Mouse (Mus musculus): ENCODE results near the gene Chpf.
A peak's percentile ranks its signal among the peaks of the same experiment; 100 is the strongest.

Gene Chpf

GRCm38 (mm10) chr1:75478916-75479634, at the start of gene Chpf, which contains the start of gene Tmem198:
TSS of gene Chpf (minus strand) at chr1:75479307.
TSS of gene Tmem198 (plus strand) at chr1:75479532.
- DNase-seq, result peak; percentile 97

- DNase-seq, result no peak
Observed at GRCm38 (mm10) chr1:75524679-75525078, 45.6 kb upstream of the Chpf start.

GRCm38 (mm10) chr1:75521321-75522031, 42.4 kb upstream of the Chpf start, which contains the start of gene Stk11ip:
TSS of gene Stk11ip (plus strand) at chr1:75521529.
- peak; percentile 89 to 90 for DNase-seq

DNA sequence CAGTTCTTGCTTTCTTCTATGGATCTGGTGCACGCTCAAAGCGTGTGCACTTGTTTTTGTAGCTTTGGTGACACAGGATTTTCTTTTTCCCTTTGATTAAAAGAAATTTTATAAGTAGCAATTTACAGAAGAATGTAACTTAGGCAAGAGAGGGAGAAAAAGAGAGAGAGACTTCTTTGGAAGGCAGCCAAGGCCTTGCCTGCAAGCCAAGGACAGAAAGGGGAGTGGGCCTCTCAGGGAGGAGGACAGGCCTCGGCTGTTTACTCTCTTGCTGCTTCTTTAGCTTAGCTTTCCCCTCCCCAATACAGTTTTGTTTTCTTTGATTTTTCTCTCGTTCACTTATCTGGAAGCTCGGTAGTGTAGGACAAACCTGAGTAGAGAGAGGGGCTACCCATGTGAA, 40.5 kb upstream of the Chpf start:
- no peak for DNase-seq

- DNase-seq, result no peak
Observed at GRCm38 (mm10) chr1:75518427-75518826, 39.3 kb upstream of the Chpf start.

GRCm38 (mm10) chr1:75517984-75518383, 38.9 kb upstream of the Chpf start:
- DNase-seq, result no peak

GRCm38 (mm10) chr1:75516703-75517380, 37.7 kb upstream of the Chpf start:
- no peak for DNase-seq

- DNase-seq, result no peak
Observed at GRCm38 (mm10) chr1:75512550-75512949, 33.4 kb upstream of the Chpf start.

DNA sequence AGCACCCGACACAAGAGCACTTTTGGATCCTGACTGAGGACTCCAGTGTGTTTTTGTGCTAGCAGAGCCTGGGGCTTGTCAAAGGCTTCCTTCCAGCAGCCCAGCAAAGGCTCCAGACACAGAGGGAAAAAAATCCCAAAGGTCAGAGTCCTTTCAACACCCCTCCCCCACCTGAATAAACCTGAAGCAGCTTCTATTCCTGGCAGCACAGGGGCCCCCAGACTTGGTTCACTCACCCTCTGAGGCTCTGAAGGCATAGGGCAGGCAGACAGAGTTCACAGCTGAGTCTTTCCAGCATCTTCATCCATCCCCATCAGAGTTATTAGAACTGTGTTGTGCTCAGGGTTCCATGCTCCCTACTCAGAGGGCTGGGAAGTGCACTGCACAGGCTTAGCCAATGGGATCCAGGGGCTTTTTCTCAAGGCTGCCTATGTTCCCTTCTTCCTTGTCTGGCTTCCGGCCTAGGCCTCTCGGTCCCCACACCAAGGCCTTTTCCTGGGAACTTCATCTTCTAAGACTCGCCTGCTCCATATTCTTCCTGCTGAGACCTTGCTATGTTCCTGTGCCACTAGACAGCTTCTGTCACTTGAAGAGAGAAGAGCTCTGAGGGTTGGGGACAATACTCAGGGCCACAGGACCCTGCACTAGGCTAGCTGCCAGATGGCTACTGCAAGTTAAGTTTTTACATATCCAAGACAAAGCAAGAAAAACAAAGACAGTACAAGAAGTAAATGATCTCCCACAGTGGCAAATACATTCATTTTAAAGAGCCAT, 32.5 kb upstream of the Chpf start:
- DNase-seq, result no peak

- DNase-seq, result no peak
Observed at GRCm38 (mm10) chr1:75510154-75510553, 31.0 kb upstream of the Chpf start.

DNA sequence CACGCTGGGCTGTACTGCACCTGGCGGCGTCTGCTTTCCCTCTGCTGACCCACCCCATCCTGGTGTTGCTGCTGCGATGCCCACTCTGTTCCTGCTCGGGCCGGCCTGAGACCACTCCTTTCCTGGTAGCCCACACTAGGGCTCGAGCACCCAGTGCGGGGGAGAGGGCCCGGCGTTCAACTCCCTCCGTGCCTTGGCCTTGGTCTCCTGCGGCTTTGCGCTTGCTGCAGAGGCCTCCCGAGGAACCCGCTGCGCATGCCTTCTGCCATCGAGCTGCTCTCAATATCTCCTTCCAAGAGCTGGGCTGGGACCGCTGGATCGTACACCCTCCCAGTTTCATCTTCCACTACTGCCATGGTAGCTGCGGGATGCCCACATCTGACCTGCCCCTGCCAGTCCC, 30.5 kb upstream of the Chpf start:
- DNase-seq, result no peak

DNA sequence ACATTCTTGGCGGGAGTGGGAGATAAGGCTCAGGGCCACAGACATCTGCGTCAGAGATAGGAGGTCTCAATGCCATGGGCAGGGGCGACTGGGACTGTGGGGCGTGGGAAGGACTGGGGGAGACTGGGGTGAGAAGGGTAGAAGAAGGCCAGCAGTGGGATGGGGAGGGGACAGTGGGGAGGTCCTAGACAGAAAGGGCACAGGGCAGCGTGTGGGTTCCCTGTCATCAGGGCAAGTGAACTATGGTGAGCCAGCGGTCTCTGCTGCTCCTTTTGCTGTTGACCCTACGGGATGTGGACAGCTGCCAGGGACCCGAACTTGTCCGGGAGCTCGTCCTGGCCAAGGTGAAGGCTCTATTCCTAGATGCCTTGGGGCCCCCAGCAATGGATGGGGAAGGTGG, 27.9 kb upstream of the Chpf start, which contains the start of gene Inha:
Inha (plus strand) TSS at position 72 of the 400 bp plus-strand sequence.
- DNase-seq, result no peak

GRCm38 (mm10) chr1:75505956-75506831, 27.1 kb upstream of the Chpf start, which contains the start of gene Obsl1:
TSS of gene Obsl1 (minus strand) at chr1:75506452.
- DNase-seq, result peak; percentile 18 to 44

DNA sequence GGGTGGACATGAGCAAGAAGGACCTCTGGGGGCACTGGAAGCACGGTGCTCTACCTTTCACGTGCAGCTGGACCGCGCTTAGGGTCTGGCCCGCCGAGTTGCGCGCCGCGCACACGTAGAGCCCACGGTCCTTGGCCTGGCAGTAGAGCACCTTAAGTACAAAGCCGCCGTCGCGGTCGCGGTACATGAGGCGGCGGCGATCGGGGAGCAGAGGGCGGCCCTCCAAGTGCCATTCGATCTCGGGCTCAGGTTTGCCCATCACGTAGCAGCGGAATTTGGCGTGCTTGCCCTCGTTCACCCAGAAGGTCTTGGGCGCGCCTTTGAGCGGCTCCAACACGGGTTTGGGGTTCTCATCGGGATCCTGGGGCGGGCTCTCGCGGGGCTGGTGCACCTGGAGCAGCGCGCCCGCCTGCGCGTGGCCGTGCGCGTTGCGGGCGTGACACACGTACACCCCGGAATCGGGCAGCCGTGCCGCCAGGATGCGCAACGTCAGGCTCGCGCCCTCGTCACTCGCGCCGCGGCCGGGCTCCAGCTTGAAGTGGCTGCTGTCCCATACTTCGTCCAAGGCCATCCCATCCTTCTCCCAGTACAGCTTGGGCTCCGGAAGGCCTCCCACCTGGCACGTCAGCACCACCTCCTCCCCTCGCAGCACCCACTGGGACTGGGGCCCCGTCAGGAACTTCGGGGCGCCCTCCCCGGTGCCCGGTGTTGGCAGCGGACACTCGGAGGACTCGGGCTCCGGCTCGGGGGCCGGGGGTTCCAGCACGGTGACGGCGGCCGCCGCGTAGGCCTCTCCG, 26.2 kb upstream of the Chpf start:
- peak; percentile 48 to 66 for DNase-seq

GRCm38 (mm10) chr1:75504256-75505045, 25.3 kb upstream of the Chpf start:
- no peak for DNase-seq

- no peak for DNase-seq
Observed at GRCm38 (mm10) chr1:75503651-75503980, 24.5 kb upstream of the Chpf start.

DNA sequence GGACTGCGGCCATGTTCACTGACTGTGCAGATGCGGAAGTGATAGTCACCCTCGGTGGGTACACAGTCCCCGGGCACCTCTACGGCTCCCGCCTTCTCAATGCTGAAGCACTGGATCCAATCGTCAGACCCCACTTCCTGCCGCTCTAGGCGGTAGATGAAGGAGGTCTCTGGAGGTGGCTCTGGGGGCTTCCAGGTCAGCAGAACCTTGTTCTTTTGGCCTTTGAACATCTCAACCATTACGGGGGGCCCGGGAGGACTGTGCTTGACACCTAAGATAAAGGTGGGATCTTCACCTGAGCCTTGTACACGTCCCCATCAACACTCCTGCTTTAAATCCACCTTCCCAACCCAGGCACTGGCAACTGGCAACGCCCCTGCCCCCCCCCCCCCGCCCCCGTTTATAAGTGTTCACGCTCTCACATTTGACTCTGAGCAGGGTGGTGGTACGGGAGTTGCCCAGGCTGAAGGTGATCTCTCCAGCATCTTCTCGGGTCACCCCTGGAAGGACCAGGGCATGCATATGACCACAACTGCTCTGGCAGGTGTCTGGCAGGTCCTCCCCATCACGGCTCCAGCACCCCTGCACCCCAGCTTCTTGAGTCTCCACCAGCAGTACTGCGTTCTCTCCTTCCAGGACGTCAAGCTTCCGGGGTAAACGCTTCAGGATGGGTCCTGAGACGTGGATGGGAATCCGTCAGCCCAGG, 24.0 kb upstream of the Chpf start:
- DNase-seq, result no peak

DNA sequence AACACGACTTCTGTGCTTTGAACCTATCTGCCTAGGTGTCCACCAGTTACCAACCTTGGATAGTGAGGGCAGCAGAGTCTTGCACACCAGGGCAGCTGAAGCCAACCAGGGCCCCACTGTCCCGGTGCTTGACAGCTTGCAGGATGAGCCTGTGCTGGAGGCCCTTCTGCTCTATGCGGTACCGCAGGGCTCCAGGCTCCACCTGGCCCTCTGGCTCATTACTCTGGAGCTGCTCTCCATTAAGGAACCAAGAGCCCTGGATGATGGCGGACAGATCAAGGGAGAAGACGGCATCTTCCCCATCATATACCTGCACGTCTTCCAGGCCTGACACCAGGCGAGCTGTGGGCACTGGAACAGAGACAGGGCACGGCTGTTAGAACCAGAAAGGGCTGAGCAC, 22.8 kb upstream of the Chpf start:
- DNase-seq, result no peak

GRCm38 (mm10) chr1:75499441-75499840, 20.3 kb upstream of the Chpf start:
- no peak for DNase-seq

Data from thymus, postnatal 36 days (tissue).